Mouse (Mus musculus): ENCODE data around the gene Nrp1.

The Nrp1 gene

GRCm38 (mm10) chr8:128358406-128358755, at the start of gene Nrp1:
TSS of gene Nrp1 (plus strand) at chr8:128358604.
- no peak for DNase-seq (ENCODE audit: low spot score)

DNA sequence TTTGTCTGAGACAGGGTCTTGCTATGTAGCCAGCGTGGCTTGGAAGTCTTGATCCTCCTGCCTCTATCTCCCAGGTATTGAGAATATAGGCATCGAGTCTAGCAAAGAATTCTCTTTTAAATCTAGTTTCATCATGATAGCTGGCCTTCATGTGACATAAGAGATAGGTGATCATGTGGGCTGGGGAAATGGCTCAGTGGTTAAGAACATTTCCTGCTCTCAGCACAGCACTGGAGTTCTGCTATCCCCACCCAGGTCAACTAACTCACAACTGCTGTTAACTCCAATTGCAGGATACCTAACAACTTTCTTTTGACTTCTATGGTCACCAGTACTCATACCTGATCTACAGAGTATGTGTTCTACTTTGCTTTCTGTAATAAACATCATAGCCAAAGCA, 37.6 kb upstream of the Nrp1 start:
- DNase-seq (ENCODE audit: low spot score), result no peak

DNA sequence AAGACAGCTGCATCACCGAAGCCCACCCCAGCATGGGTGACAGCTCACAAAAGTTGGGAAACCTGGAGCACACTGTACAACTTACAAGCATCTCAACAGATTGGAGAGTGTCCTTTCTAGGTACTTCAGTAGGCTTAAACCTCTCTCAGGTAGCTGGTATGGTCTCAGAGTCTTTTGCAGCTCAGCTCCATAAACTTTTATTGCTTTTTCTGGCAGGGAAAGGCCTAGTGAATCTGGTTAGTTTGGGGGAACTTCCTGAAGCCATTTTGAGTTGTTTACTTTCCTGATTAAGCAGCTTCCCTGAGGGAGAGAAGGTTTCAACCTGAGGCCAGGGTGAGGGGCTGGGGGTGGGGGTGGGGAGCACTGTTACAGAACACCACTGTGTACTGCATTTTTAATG, 31.1 kb upstream of the Nrp1 start:
- DNase-seq (ENCODE audit: low spot score), result no peak

- no peak for DNase-seq (ENCODE audit: low spot score)
These were observed 30.5 kb upstream of the Nrp1 start for GRCm38 (mm10) chr8:128327922-128328321.

DNA sequence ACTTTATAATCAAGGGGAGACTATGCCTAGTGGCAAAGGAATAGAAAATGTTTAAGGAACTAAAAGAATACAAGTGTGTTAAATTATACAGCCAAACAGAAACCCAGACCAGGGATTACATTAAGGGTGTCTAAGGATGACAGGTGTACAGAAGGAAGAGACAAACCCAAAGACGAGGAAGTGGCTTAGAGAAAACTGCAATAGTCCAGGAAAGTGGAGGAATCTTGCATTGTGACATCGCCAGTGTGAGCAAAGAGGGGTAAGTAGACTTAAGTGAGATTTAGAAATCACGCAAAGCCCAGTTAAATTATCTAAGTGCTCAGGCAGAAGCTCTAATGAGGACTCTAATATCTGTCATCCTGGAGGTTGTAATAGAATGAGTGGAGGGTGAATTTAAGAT, 28.9 kb upstream of the Nrp1 start:
- no peak for DNase-seq (ENCODE audit: low spot score)

GRCm38 (mm10) chr8:128335976-128336375, 22.4 kb upstream of the Nrp1 start:
- DNase-seq (ENCODE audit: low spot score), result no peak

- DNase-seq (ENCODE audit: low spot score), result no peak
These were observed 19.5 kb upstream of the Nrp1 start for GRCm38 (mm10) chr8:128338951-128339350.

- DNase-seq (ENCODE audit: low spot score), result no peak
These were observed 18.9 kb upstream of the Nrp1 start for GRCm38 (mm10) chr8:128339521-128339920.

DNA sequence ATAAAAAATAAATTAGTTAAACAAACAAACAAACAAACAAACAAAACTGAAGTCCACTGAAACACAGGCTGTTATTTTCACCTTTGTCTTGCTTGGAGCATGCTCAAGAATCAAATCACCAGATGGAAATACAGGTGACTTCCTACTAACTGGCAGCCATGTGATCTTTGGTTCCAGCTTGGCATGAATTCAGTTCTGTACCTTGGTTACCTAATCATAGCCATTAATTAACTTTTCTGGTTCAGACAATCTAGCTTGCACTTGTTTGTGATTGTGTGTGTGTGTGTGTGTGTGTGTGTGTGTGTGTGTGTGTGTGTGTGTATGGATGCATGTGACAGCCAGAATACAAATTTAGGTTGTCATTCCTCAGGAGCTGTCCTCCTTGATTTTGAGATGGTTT, 8.0 kb upstream of the Nrp1 start:
- no peak for DNase-seq (ENCODE audit: low spot score)

DNA sequence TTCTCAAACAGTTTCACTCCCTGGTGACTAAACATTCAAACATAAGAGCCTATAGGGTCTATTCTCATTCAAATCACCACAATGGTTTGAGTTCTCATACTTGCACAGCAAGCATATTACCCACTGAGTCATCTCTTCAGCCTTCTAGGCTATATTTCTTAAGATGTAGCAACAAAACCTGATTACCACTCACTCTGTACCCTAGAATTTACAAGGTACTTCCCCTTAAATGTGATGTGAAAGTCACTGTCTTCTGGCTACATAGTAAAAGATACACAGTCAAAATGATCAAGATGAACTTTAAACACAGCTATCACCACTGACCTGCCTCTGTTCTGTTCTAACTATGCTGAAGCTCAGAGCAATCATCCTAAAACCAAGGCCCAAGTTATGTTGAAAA, 7.2 kb upstream of the Nrp1 start:
- no peak for DNase-seq (ENCODE audit: low spot score)

GRCm38 (mm10) chr8:128352821-128353220, 5.6 kb upstream of the Nrp1 start:
- DNase-seq (ENCODE audit: low spot score), result no peak

- DNase-seq (ENCODE audit: low spot score), result no peak
These were observed 4.4 kb upstream of the Nrp1 start for GRCm38 (mm10) chr8:128353999-128354398.

GRCm38 (mm10) chr8:128355091-128355490, 3.3 kb upstream of the Nrp1 start:
- DNase-seq (ENCODE audit: low spot score), result no peak

- no peak for DNase-seq (ENCODE audit: low spot score)
These were observed 2.2 kb upstream of the Nrp1 start for GRCm38 (mm10) chr8:128356170-128356569.

- DNase-seq (ENCODE audit: low spot score), result peak; percentile 63
These were observed 1.4 kb upstream of the Nrp1 start for GRCm38 (mm10) chr8:128356796-128357539.

DNA sequence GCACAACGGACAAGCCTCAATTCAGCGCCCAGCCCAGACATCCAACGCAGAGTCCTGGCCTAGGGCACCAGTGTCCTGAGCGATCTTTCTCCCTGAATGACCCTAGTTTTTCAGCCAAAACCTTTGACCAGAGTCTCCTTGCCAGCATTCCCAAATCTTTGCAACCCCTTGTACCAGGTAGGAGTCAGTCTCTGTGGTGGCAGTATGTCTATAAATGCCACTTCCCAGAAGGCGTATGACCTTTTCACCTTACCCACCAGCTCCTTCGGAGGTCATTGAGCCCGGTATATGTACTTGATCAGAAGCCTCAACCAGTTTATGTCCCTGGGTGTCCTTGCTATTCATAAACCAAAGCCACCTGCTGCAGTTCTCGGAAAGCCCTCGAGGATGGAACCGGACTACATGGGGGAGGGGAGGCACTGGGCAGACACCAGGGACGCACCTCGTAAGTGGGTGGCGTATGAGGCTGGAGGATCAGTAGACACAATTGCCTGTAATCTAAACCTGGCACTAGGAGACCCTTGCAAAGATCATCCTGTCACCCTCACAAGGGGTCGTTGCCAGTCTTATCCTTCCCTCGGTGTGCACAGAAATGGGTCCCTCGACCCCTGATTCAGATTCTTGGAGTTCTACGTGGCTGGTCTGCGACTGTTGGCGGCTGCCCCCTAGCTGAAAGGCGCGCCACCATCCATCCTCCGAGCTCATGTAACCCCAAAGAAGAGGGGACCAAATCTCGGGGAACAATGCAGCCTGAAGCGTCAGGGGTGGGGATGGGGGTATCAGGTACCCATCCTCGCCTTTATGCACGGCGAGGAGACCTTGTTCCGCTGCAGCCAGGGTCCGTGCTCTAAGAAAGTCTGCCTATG, 631 bp upstream of the Nrp1 start:
- DNase-seq (ENCODE audit: low spot score), result peak; percentile 57

- DNase-seq (ENCODE audit: low spot score), result peak; percentile 35
These were observed 534 bp downstream of the Nrp1 start for GRCm38 (mm10) chr8:128358756-128359520.

DNA sequence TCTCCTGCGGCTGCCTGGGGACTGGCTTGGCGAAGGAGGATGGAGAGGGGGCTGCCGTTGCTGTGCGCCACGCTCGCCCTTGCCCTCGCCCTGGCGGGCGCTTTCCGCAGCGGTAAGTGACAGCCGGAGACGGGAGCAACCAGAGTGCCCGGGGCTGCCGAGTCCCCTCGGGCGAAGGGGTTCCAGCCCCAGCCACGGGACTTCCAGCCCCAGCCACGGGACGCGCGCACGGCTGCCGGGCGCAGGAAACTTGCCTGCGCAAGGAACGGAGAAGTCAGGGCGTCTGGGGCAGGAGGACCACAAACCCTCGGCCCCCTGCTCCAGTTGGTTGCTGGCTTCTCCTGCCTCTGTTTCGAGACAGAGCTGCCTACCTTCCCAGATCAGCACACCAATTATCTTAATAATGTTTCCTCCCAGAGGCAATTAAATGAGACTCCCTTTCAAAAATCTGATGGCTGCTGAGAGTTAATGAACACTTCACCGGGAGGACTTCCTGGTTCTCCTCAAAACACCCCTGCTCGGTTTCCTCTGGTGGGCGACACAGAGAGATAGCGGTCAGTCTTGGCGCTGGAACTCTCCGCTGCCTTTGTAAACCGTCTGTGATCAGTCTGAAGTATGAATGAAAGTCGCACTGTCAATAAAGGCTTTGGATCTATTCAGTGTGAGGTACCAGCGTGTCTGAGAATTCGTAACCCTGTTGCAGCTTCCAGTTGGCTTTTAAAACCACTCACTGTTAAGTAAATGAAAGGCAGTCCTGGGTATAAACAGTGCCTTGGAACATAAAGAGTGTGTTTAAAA, 1.3 kb downstream of the Nrp1 start:
- DNase-seq (ENCODE audit: low spot score), result peak; percentile 15

- DNase-seq (ENCODE audit: low spot score), result no peak
These were observed 3.0 kb downstream of the Nrp1 start for GRCm38 (mm10) chr8:128361343-128361870.

DNA sequence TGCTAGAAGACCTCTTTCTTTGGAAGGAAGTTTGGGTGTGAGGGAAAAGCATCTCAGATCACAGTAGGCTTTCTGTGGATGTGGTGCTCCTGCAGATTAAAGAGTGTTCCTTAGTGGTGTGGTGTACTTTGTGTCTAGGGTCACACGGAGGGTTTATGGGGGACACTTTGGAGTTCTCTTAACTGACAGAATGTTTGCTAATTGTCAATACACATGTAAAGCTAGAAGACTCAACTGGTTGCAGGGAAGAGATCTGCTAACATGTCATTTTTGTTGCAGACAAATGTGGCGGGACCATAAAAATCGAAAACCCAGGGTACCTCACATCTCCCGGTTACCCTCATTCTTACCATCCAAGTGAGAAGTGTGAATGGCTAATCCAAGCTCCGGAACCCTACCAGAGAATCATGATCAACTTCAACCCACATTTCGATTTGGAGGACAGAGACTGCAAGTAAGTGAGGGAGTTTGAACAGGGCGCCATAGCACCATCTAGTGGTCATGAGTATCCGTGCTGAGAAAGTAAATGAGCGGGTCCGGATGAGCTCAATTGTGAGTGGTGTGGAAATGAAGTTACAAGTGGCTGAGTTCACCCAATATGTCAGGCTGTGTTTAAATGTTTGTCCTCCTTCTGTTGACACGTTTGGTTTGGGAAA, 4.7 kb downstream of the Nrp1 start:
- DNase-seq (ENCODE audit: low spot score), result peak; percentile 71

DNA sequence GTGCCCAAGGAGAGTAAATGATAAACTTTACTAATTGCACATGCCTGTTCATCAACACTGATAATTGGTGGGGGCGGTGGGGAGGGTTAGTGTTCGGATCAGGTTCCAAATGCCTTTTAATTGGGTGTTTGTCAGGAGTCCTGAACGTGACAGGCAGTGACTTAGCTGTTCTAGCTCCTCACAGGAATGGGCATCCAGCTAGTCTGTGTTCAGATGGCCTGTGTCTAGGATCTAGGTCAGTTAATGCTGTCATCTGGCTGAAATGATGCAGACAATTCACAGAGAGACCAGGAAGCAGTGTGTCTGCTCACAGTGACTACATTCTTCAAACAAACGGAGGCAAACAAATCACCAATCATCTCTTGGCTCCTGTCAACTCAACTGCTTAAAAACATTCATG, 12.1 kb downstream of the Nrp1 start:
- DNase-seq (ENCODE audit: low spot score), result no peak

Measured in urinary bladder, postnatal 25 days (tissue).